Mouse (Mus musculus): ENCODE data around the gene AI481877.

DNA sequence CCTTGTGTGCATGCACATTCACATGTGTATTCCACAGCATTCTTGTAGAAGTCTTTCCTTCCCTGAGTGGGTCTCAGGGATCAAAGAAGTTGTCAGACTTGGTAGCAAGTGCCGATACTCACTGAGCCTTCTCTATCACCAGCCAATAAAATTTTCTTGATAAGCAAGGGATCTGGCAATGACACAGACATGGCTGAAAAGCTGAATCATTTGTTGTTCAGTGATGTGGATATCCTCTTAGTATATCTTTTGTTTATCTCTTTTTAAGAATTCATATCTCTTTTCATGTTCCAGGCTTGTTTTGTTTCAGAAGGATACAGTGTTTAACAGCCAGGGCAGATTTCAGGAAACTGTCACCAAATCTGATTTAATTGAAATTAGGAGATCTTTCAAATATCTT lies 140.1 kb downstream of the AI481877 start:
- no peak for TF ChIP-seq CTCF (IDR thresholded peaks at IDR 0.05; ENCODE audit: low read depth)
- no peak for TF ChIP-seq EP300 (IDR thresholded peaks at IDR 0.05; ENCODE audit: low read depth)

Measured in liver, embryonic 14.5 days (tissue).